In genomic region chrX:31341924-31342323, GRCm38 (mm10) we compare ENCODE assay signal across 26 mouse cellular contexts. TPM values are rescaled to one million over a fixed set of nuclear protein-coding genes. Genes with fewer than 3 reads are reported as not detected.
DNase-seq lines count a peak whose midpoint lies in the region.
"Not testable (repeated sequence)": the region's sequence is repeated elsewhere in the genome, so short reads cannot be mapped to it uniquely, and the experiment has no call there.
"Had no signal": no experiment of that assay in that cellular context is flagged by ENCODE, and none has a peak within 500 bp of the region (broad histone marks: within the 10 kb centered on the region; RNA-seq: fewer than 3 reads in every experiment).

No protein-coding gene starts in this region.

- intact Hi-C loops in heart, postnatal 25 days (cut with DNase I), result not testable (repeated sequence)

- peak; percentile 1 for DNase-seq in adrenal gland, adult 2 months
- DNase-seq in cerebellum, adult 9-10 months, result peak; percentile 0
- DNase-seq in heart, postnatal 25 days (ENCODE audit: low spot score), result peak; percentile 3
- peak; percentile 7 for DNase-seq in kidney, adult 11 months
- peak; percentile 0 for DNase-seq in lung, postnatal 25 days (ENCODE audit: low spot score)
- DNase-seq in ovary, postnatal 10 days (ENCODE audit: low spot score), result peak; percentile 1
- peak; percentile 22 for DNase-seq in urinary bladder, adult 2 months (ENCODE audit: low spot score)

RNA-seq across cellular contexts. Expression of gene Btbd35f26, which starts 5.7 kb away (rescaled TPM):
- not detected for total RNA-seq in adrenal gland, adult 2 months (2021)
- not detected in 2 replicates for polyA plus RNA-seq in adrenal gland, adult 2 months (2012; rRNA removed)
- not detected for total RNA-seq in heart, postnatal 25 days (2021)
- not detected in 2 replicates for polyA plus RNA-seq in urinary bladder, adult 2 months (2012; rRNA removed)
- total RNA-seq: adrenal gland, adult 18-20 months; adrenal gland, postnatal 10 days; adrenal gland, postnatal 25 days; adrenal gland, postnatal 4 days; CH12.LX; common myeloid progenitor, adult 5-6 weeks; G1E had no signal
- polyA plus RNA-seq: activated CD4-positive, CD25-positive, alpha-beta regulatory T cell, adult 4 months; brain, embryonic 14.5 days; CD4-positive, CD25-positive, alpha-beta regulatory T cell, adult 4 months; embryonic facial prominence, embryonic 11.5 days; embryonic facial prominence, embryonic 13.5 days; embryonic facial prominence, embryonic 15.5 days; erythroblast, embryonic 14.5 days; forebrain, embryonic 10.5 days; forebrain, embryonic 12.5 days; forebrain, embryonic 14.5 days; forebrain, embryonic 16.5 days; G1E; Patski had no signal

RNA-seq across cellular contexts. Expression of gene Btbd35f19, which starts 41.8 kb away (rescaled TPM):
- total RNA-seq in adrenal gland, adult 2 months (2021), result not detected
- polyA plus RNA-seq in adrenal gland, adult 2 months (2012; rRNA removed), result not detected in 2 replicates
- total RNA-seq in heart, postnatal 25 days (2021), result not detected
- not detected in 2 replicates for polyA plus RNA-seq in urinary bladder, adult 2 months (2012; rRNA removed)
- total RNA-seq: adrenal gland, adult 18-20 months; adrenal gland, postnatal 10 days; adrenal gland, postnatal 25 days; adrenal gland, postnatal 4 days; CH12.LX; common myeloid progenitor, adult 5-6 weeks; G1E had no signal
- polyA plus RNA-seq: activated CD4-positive, CD25-positive, alpha-beta regulatory T cell, adult 4 months; brain, embryonic 14.5 days; CD4-positive, CD25-positive, alpha-beta regulatory T cell, adult 4 months; embryonic facial prominence, embryonic 11.5 days; embryonic facial prominence, embryonic 13.5 days; embryonic facial prominence, embryonic 15.5 days; erythroblast, embryonic 14.5 days; forebrain, embryonic 10.5 days; forebrain, embryonic 12.5 days; forebrain, embryonic 14.5 days; forebrain, embryonic 16.5 days; G1E; Patski had no signal

Comparison
In these comparisons a context has a peak if more than half of its experiments do, and no peak if none do; other contexts are left out.
1. Peak in every context shown above with its lines: DNase-seq.